Mouse (Mus musculus): ENCODE measurements around the gene Alpl. TPM values are rescaled to one million over a fixed set of nuclear protein-coding genes. Genes with fewer than 3 reads are reported as not detected.

Alpl gene
- polyA plus RNA-seq, 2 experiments: 5.1 TPM

DNA sequence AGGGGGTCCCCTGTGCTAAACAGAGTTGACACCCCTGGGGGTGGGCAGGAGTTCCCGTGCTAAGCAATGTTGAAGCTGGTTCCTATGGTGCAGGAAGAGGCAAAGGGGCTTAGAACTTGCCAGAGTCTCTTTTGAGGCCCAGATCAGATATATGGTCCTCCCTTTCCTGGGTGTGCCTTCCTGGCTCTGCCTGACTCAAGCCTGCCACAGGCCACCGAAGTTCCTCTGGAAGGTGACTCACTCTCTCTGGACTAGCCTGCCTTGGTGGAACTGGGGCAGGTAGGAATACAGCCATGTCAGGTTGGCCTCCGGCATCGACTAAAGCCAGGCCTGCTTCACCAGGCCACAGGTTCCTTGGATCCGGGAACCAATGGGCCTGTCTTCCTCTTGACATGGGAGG lies 93.1 kb downstream of the Alpl start:
- no peak overlapping the region for H3K9ac ChIP-seq (replicated peaks)
- H3K4me1 ChIP-seq (replicated peaks; ENCODE audit: control insufficient read depth in 2 of 2, insufficient read depth in 2 of 2, low read length in 1 of 2): peaks cover 0 to 8% of the 10 kb centered on the region in 2 experiments; a peak in 1 of 4 replicates
- 67% methylated on average over 5 of the region's 5 CpGs for WGBS (ENCODE audit: insufficient replicate concordance)
- no peak overlapping the region for H3K27ac ChIP-seq
- DNase-seq (ENCODE audit: low read depth in 3 of 3, low spot score in 3 of 3): no peak
- ATAC-seq (ENCODE audit: insufficient read depth): no peak
- H3K36me3 ChIP-seq (replicated peaks; ENCODE audit: control insufficient read depth, insufficient read depth, low read depth): no peaks in the 10 kb centered on the region
- TF ChIP-seq CTCF (IDR thresholded peaks at IDR 0.05; ENCODE audit: low read depth) (no peak), EP300 (IDR thresholded peaks at IDR 0.05; ENCODE audit: low read depth) (no peak)
- H3K9me3 ChIP-seq (ENCODE audit: control insufficient read depth, low read length): no peaks in the 10 kb centered on the region
- no peak overlapping the region for H3K4me2 ChIP-seq (ENCODE audit: low read depth)
- no peak overlapping the region for H3K4me3 ChIP-seq (ENCODE audit: insufficient read depth in 1 of 2, low read depth in 2 of 2, low read length in 2 of 2)
- H3K27me3 ChIP-seq (ENCODE audit: control insufficient read depth, insufficient read depth, low read length): peaks cover 7% of the 10 kb centered on the region

DNA sequence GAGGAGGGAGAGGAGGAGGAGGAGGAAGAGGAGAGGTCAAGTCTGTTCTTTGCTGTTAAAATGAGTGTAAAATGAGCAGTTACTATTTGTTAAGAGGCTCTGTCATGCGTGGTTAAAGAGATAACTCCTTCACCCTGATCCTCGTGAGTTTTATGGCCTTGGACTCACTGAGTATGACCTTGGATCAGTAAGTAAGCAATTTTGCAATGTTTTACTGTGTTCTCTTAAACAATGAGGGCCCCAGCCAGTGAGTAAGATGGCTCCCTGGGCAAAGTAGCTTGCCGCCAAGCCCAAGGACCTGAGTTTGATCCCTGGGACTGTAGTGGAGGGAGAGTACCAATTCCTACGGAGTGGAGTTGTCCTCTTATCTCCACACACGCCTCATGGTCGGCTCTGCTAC lies 95.2 kb downstream of the Alpl start:
- TF ChIP-seq EP300 (IDR thresholded peaks at IDR 0.05; ENCODE audit: low read depth) (no peak), CTCF (IDR thresholded peaks at IDR 0.05; ENCODE audit: low read depth) (no peak)
- DNase-seq (ENCODE audit: low read depth in 3 of 3, low spot score in 3 of 3) (no peak), ATAC-seq (ENCODE audit: insufficient read depth) (no peak)
- H3K4me3 ChIP-seq (ENCODE audit: insufficient read depth in 1 of 2, low read depth in 2 of 2, low read length in 2 of 2): no peak overlapping the region
- no peaks in the 10 kb centered on the region for H3K36me3 ChIP-seq (replicated peaks; ENCODE audit: control insufficient read depth, insufficient read depth, low read depth)
- H3K9me3 ChIP-seq (ENCODE audit: control insufficient read depth, low read length): no peaks in the 10 kb centered on the region
- H3K9ac ChIP-seq (replicated peaks): no peak overlapping the region
- no peaks in the 10 kb centered on the region for H3K4me1 ChIP-seq (replicated peaks; ENCODE audit: control insufficient read depth in 2 of 2, insufficient read depth in 2 of 2, low read length in 1 of 2)
- H3K27me3 ChIP-seq (ENCODE audit: control insufficient read depth, insufficient read depth, low read length): no peaks in the 10 kb centered on the region
- WGBS (ENCODE audit: insufficient replicate concordance): 35% methylated on average over 6 of the region's 6 CpGs
- H3K4me2 ChIP-seq (ENCODE audit: low read depth): no peak overlapping the region
- no peak overlapping the region for H3K27ac ChIP-seq

DNA sequence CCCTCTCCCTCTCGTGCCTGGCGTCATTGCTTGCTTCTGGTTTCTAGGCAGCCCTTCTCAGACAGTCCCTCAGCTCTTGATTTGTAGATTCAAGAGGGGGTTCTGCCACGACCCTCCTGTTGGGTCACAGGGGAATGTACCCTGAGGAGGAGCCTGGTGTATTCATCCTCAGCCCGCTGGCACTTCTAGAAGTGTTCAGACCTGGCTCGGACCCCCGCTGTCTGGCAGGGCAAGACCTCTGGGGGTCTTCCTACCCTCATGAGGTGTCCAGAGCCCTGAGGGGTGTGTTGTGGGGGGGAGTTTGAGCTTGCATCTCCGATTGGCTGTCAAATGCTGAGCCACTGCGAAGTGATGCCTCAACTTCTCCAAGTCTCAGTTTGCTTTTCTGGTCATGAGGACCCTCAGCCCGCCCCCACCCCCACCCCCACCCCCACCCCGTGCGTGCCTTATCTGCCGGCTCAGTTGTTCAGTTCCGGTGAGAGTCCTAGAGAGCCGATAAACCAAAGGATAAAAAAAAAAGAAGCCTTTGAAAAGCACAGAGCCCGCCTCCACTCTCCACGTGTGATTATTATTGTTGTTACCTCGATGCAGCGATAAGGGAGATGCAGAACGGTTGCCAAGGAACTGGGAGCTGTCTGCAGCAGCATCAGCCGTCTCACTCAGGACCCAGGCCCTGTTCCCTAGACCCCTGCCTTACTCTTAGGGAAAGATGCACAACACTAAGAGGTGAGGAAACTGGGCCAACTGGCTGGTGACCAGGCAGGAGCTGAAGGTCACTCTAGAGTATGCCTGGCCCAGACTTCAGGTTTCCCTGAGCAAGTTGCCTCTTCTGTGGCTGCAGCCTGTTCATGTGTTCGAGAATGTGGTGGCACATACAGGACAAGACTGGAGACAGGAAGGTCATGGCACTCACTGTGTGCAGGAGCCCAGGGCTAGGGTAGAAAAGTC lies 96.6 kb downstream of the Alpl start:
- DNase-seq (ENCODE audit: low read depth in 3 of 3, low spot score in 3 of 3): no peak

DNA sequence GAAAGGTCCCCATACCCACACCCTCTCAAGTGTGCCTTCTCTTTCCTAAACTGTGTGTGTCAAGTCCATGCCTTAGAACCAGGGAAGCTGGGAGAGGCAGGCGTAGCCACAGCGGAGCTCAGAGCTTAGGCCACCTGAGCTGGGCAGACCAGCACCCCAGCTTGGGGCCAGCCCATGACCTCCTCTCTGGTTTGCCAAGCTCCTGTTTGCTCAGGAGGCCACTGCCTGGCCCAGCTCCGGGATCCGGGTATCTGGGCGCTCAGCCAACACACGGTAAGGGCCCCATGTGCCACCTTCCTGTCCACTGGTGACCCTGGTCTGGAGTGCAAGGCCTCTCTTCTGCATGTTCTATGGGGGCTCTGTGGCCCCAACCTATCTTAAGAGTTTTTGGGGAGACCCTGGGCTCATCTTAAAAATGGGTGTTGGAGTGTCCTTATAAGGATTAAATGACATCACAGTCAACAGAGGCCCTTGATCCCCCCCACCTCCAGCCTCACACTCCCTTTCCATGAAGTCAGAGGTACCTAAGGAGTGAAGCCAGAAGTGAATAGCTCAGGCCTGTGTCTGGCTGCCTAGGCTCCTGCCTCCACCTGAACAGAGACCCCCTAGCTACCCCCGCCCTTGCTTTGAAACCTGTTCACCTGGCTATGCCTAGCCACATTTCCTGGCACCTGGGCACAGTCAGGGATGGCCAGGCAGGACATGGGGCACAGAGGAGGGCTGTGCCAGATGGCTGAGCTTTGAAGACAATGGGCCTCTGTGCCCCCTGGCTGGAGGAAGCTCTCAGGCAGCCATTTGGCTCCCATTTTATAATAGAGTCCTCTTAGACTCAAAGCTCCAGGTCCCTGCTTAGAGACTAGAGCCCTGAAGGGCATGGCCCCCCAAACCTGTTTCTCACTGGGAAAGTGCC lies 97.9 kb downstream of the Alpl start:
- H3K9me3 ChIP-seq (ENCODE audit: control insufficient read depth, low read length): no peaks in the 10 kb centered on the region
- 60% methylated on average over 7 of the region's 7 CpGs for WGBS (ENCODE audit: insufficient replicate concordance)
- no peak overlapping the region for H3K4me3 ChIP-seq (ENCODE audit: insufficient read depth in 1 of 2, low read depth in 2 of 2, low read length in 2 of 2)
- DNase-seq (ENCODE audit: low read depth in 3 of 3, low spot score in 3 of 3) (no peak), ATAC-seq (ENCODE audit: insufficient read depth) (0 out of 2 replicates have a peak, but pooled peaks have one; percentile 13)
- H3K27ac ChIP-seq: no peak overlapping the region
- H3K27me3 ChIP-seq (ENCODE audit: control insufficient read depth, insufficient read depth, low read length): no peaks in the 10 kb centered on the region
- TF ChIP-seq CTCF (IDR thresholded peaks at IDR 0.05; ENCODE audit: low read depth): no peak
- TF ChIP-seq EP300 (IDR thresholded peaks at IDR 0.05; ENCODE audit: low read depth): no peak
- no peaks in the 10 kb centered on the region for H3K36me3 ChIP-seq (replicated peaks; ENCODE audit: control insufficient read depth, insufficient read depth, low read depth)
- H3K9ac ChIP-seq (replicated peaks): no peak overlapping the region
- no peaks in the 10 kb centered on the region for H3K4me1 ChIP-seq (replicated peaks; ENCODE audit: control insufficient read depth in 2 of 2, insufficient read depth in 2 of 2, low read length in 1 of 2)
- H3K4me2 ChIP-seq (ENCODE audit: low read depth): no peak overlapping the region

More for the DNA sequence above, 96.6 kb downstream of the Alpl start:
- Histone ChIP-seq H3K9ac (replicated peaks) (no peak overlapping the region), H3K27ac (no peak overlapping the region), H3K4me2 (ENCODE audit: low read depth) (no peak overlapping the region), H3K4me1 (replicated peaks; ENCODE audit: control insufficient read depth in 2 of 2, insufficient read depth in 2 of 2, low read length in 1 of 2) (no peaks in the 10 kb centered on the region), H3K36me3 (replicated peaks; ENCODE audit: control insufficient read depth, insufficient read depth, low read depth) (no peaks in the 10 kb centered on the region), H3K9me3 (ENCODE audit: control insufficient read depth, low read length) (no peaks in the 10 kb centered on the region), H3K27me3 (ENCODE audit: control insufficient read depth, insufficient read depth, low read length) (no peaks in the 10 kb centered on the region), H3K4me3 (ENCODE audit: insufficient read depth in 1 of 2, low read depth in 2 of 2, low read length in 2 of 2) (no peak overlapping the region)
- no peak for ATAC-seq (ENCODE audit: insufficient read depth)
- 41% methylated on average over 21 of the region's 21 CpGs for WGBS (ENCODE audit: insufficient replicate concordance)
- no peak for TF ChIP-seq CTCF (IDR thresholded peaks at IDR 0.05; ENCODE audit: low read depth)
- no peak for TF ChIP-seq EP300 (IDR thresholded peaks at IDR 0.05; ENCODE audit: low read depth)

Measured in liver, embryonic 14.5 days (tissue).